Mouse (Mus musculus): ENCODE measurements around the gene Zbtb39.

The Zbtb39 gene

GRCm38 (mm10) chr10:127739083-127739660 is at the start of gene Zbtb39:
Gene Zbtb39, plus strand, starts transcription at chr10:127739538.
- DNase-seq, result peak; percentile 71 to 88

DNA sequence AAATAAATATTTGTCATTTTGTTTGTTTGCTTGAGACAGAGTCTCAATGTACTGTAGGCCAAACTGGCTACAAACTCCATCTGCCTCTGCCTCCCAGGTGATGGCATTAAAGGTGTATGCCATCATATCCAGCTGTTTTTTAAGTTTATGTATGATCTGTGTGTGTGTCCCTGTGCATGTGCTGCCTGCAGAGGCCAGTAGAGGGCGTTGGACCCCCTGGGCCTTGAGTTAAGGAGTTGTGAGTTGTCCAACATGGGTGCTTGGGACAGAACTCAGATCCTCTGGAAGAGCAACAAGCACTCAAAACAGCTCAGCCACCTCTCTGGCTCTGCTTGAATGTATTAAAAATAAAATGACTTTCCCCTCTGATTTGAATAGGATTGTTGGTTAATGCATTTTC is 48.3 kb upstream of the Zbtb39 start:
- DNase-seq, result no peak

GRCm38 (mm10) chr10:127694636-127695035 is 44.7 kb upstream of the Zbtb39 start:
- peak in 1 of 2 experiments; percentile 27 for DNase-seq

DNA sequence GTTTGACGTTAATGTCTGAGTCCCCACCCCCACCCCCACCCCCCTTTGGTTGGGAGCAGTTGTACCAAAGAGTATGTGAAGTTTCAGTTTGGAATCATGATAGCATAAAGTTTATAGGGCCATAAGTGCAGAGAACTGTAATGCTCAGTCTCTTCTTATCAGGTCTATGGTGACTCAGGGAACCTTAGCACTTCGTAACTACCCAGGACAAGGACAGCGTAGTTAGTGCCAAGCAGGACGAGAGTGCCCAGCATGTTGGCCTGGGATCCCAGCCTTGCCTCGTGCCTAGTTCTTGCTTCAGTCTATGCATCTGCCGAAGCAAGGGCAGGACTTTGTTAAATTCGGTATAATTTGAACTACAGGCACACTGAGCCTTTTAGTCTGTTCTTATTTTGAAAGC is 43.6 kb upstream of the Zbtb39 start:
- DNase-seq, result no peak

- no peak for DNase-seq
Observed at GRCm38 (mm10) chr10:127698966-127699365, 40.4 kb upstream of the Zbtb39 start.

DNA sequence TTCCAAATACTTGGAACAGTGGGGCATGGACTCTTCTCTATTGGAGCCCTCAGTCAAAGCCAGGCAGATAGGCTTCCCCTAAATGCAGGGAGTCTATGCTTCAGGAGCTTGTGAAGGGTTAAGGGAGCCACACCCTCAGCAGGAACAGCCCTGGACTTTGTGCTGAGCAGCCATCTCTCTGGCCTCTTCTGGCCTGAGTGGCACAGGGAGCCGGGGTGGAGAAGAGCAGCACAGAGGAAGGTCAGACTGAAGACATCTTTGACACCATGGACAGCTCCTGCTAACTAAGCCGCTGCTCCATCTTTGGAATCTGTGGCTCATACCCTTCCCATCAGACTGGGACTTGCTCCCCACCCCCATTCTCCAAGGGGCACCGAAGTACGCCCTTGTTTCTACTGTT is 36.0 kb upstream of the Zbtb39 start:
- DNase-seq, result no peak

- DNase-seq, result no peak
Observed at GRCm38 (mm10) chr10:127704293-127704692, 35.0 kb upstream of the Zbtb39 start.

DNA sequence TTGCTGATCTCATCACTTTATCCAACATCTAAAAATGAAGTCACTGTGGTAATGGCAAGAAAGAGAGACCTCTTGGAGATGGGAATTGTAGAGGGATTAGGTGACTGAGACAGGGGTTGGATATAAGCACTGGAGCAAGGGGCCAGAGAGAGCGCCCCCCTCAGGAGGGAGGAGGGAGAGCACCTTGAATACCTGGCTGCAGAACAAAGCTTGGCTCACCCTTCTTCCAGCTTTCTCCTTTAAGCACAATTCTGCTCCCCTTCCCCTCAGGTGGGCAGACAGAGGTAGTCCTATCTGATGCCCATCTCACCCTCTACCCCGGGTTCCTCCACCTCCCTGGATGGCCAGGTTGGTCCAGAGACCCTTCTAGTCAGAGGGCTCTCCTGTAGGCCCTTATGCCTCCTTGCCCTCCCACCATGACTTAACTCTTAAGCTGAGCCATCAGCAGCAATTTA is 34.5 kb upstream of the Zbtb39 start, which contains the start of gene Myo1a:
TSS of gene Myo1a (plus strand) at position 405 of the 455 bp plus-strand sequence.
- no peak for DNase-seq

- DNase-seq, result no peak
Observed at GRCm38 (mm10) chr10:127705783-127706182, 33.6 kb upstream of the Zbtb39 start.

- DNase-seq, result no peak
Observed at GRCm38 (mm10) chr10:127707721-127708120, 31.6 kb upstream of the Zbtb39 start.

GRCm38 (mm10) chr10:127708850-127709370 is 30.4 kb upstream of the Zbtb39 start:
- DNase-seq, result no peak

GRCm38 (mm10) chr10:127710331-127710730 is 29.0 kb upstream of the Zbtb39 start:
- DNase-seq, result no peak

- DNase-seq, result no peak
Observed at GRCm38 (mm10) chr10:127712736-127713135, 26.6 kb upstream of the Zbtb39 start.

GRCm38 (mm10) chr10:127721671-127722418 is 17.5 kb upstream of the Zbtb39 start:
- DNase-seq, result no peak

GRCm38 (mm10) chr10:127724178-127724577 is 15.2 kb upstream of the Zbtb39 start, which contains the start of gene Tac2:
Gene Tac2, plus strand, starts transcription at chr10:127724478.
- DNase-seq, result no peak

DNA sequence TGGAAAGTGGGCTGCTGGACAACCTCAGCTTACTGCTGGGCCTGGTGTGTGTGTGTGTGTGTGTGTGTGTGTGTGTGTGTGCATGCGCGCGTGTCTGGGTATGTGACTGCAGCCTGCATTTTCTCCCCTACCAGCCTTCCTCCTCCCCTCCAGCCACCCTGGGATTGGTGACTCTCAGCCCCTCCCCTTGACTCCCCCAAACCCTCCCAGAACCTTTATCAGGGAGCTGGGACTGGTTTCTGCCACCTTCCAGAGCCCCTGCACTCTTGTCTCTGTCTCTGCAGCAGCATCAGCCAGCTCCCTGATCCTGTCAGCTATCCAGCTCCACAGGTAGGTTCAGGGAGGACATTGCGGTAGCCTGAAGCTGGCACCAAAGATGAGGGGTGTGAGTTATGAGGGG is 14.2 kb upstream of the Zbtb39 start:
- no peak for DNase-seq

DNA sequence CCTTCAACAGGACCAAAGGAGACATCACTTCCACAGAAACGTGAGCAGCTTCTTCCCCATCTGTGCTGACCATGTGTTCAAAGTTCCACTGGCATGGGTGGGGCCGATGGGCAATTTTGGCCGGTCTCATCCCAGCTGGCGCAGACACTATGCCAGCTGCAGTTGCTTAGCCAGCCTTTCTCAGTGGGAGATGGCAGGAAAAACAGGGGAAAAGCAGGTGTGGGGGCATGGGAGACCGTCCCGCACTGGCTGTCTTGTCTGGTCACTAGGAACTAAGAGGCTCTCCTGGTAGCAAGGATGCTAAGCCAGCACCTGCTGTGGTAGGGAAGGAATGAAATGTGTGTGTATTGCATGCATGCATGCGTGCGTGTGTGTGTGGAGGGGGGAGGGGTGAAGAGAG is 10.9 kb upstream of the Zbtb39 start:
- DNase-seq, result no peak

DNA sequence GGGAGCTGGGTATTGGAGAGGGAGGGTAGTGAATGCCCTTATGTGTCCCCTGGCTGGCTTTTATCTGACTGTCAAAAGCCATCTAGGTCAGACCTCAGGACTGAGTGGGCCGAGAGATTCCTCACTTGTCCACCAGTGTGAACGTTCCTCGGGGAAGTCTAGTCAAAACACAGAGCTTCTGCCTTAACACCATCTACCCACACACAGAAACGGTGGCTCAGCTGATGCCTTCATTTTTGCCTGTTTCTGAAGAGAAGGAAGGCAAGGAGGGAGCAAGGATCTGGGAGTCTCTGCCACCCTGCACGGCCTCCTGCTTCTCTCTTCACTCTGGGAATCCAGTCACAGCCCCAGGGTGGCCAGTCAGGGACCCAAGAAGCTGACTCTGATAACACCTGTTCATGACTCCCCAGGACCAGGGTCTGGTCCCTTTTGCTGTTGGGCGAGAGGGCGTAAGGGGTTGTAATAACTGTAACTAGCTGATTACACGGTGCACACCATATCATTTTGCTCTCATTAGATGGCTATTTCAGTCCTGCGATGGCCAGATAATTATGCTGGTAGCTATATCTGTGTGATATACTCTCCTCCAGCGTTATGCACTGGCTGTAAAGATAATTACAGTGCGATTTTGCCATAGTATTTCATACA is 8.9 kb upstream of the Zbtb39 start:
- no peak for DNase-seq

- no peak for DNase-seq
Observed at GRCm38 (mm10) chr10:127730933-127731310, 8.4 kb upstream of the Zbtb39 start.

- DNase-seq, result no peak
Observed at GRCm38 (mm10) chr10:127731397-127731796, 7.9 kb upstream of the Zbtb39 start.

DNA sequence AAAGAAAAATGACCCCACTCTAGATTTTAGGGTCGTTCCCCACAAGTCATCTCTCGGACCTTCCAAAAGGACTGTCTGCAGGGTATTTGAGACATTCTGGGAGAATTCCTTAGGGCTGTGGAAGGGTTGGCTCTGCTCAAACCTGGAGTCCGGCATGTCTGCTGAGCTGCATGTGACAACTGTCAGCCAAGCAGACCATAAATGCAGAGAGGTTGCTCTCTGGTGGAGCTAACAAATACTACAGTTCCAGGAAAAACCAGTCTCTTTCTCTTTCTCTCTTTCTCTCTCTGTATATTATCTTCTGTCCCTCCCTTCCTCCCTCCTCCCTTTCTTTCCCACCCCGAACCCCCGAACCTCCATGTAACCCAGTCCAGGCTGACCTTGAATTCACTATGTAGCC is 4.9 kb upstream of the Zbtb39 start:
- DNase-seq, result no peak

DNA sequence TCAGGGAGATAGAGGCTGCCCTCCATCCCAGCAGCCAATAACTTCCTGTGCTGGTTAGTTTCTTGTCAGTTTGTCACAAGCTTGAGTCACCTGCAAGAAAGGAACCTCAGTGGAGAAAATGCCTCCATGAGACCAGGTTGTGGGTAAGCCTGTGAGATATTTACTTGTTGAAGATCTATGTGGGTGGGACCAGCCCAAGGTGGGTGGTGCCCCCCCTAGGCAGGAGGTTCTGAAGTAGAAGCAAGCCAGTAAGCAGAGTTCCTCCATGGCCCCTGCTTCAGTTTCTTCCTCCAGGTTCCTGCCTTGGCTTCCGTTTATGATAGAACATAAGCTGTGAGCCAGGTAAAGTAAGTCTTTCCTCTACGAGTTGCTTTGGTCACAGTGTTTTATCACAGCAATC is 3.1 kb upstream of the Zbtb39 start:
- no peak for DNase-seq

DNA sequence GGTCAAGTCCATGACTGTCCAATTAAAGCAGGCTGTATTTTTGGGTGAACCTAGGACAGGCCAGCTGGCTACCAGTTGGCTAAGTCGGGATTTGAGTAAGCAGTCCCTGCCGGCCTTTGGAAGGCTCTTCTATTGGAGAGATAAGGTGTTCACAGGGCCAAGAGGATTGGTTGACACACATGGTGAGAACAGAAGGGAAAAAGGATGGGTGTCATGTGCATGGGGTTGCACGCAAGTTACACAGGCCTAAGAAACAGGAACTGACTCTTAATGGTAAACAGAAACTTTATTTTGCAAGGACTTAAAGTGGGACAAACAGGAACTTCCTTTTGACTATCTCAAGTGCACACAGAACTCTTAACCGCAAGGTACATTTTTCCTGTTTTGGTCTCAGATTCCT is 2.4 kb upstream of the Zbtb39 start:
- no peak for DNase-seq

GRCm38 (mm10) chr10:127737552-127737951 is 1.8 kb upstream of the Zbtb39 start:
- no peak for DNase-seq

Data from cerebellum, adult 18-20 months (tissue).